Mouse (Mus musculus): ENCODE data around the gene Defb36.

DNA sequence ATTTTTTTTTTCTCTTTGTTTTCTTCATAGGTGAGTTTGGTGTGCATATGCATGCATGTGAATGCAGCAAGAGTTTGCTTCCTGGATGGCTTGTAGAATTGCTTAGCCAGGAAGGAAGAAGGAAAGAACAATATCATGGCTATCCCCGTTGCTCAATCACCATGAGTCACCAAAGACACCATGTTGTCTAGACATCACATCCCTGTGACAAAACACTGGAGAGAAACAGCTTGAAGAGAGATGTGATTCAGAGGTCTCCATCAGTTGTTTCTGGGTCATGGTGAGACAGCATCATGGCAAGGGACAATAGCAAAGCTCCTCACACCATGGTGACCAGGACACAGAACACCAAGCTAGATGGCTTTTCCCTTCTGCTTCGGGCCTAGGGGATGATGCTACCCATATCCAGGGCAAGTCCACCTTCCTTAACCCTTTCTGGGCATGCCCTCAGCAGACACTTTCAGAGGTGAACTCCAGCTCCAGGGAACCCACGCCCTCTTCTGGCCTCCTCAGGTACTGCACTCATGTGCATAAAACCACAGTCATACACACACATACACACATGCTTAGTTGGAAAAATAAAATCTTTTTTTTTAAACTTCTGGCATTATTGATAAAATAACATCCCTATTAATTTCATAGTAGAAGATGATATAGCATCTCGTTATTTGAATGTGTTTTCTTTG is 2.7 kb upstream of the Defb36 start:
- no peak for TF ChIP-seq MAX (IDR thresholded peaks at IDR 0.05; ENCODE audit: low read depth)
- TF ChIP-seq POLR2A (IDR thresholded peaks at IDR 0.05; ENCODE audit: insufficient read length, low read depth): no peak
- TF ChIP-seq SRF (IDR thresholded peaks at IDR 0.05; ENCODE audit: control insufficient read depth, insufficient read length, low read depth): no peak
- no peak for TF ChIP-seq POLR2AphosphoS2 (IDR thresholded peaks at IDR 0.05; ENCODE audit: insufficient read length, low read depth)
- no peak for TF ChIP-seq TCF3 (IDR thresholded peaks at IDR 0.05; ENCODE audit: insufficient read length, low read depth)

Data from myocyte (in vitro differentiated cells).